Mouse (Mus musculus) testis, postnatal 14 days (tissue): ENCODE measurements around the gene Zmym6.

Experiments
- DNase-seq: peaks from one replicate; pipeline ENCODE4 v3.0.0; 2021; ENCODE audit warnings: low spot score

Zmym6 gene

GRCm38 (mm10) chr4:127124331-127124730, 47.1 kb downstream of the Zmym6 start:
- no peak for DNase-seq

- peak; percentile 87 for DNase-seq
Observed at GRCm38 (mm10) chr4:127125834-127126463, 48.8 kb downstream of the Zmym6 start.

GRCm38 (mm10) chr4:127134687-127135086, 57.5 kb downstream of the Zmym6 start:
- no peak for DNase-seq

- DNase-seq, result no peak
Observed at GRCm38 (mm10) chr4:127137591-127137990, 60.4 kb downstream of the Zmym6 start.

- no peak for DNase-seq
Observed at GRCm38 (mm10) chr4:127138486-127138885, 61.3 kb downstream of the Zmym6 start.

GRCm38 (mm10) chr4:127150031-127150430, 72.8 kb downstream of the Zmym6 start:
- no peak for DNase-seq

- DNase-seq, result no peak
Observed at GRCm38 (mm10) chr4:127153345-127153744, 76.2 kb downstream of the Zmym6 start.

GRCm38 (mm10) chr4:127155757-127156156, 78.6 kb downstream of the Zmym6 start:
- DNase-seq, result no peak

GRCm38 (mm10) chr4:127157746-127158145, 80.6 kb downstream of the Zmym6 start:
- no peak for DNase-seq

GRCm38 (mm10) chr4:127163926-127164325, 86.7 kb downstream of the Zmym6 start:
- no peak for DNase-seq

- DNase-seq, result no peak
Observed at GRCm38 (mm10) chr4:127167096-127167495, 89.9 kb downstream of the Zmym6 start.

- no peak for DNase-seq
Observed at GRCm38 (mm10) chr4:127167731-127168130, 90.5 kb downstream of the Zmym6 start.

GRCm38 (mm10) chr4:127168211-127168913, 91.2 kb downstream of the Zmym6 start:
- peak; percentile 38 for DNase-seq

GRCm38 (mm10) chr4:127168914-127169345, 91.7 kb downstream of the Zmym6 start, which contains the start of gene Dlgap3:
TSS of gene Dlgap3 (plus strand) at chr4:127169204.
- DNase-seq, result no peak

GRCm38 (mm10) chr4:127169346-127170221, 92.4 kb downstream of the Zmym6 start:
- no peak for DNase-seq

GRCm38 (mm10) chr4:127170866-127171265, 93.7 kb downstream of the Zmym6 start:
- DNase-seq, result no peak

- no peak for DNase-seq
Observed at GRCm38 (mm10) chr4:127171341-127171905, 94.2 kb downstream of the Zmym6 start.

- DNase-seq, result no peak
Observed at GRCm38 (mm10) chr4:127172119-127172518, 94.9 kb downstream of the Zmym6 start.

- DNase-seq, result no peak
Observed at GRCm38 (mm10) chr4:127172614-127173013, 95.4 kb downstream of the Zmym6 start.

- peak; percentile 58 for DNase-seq
Observed at GRCm38 (mm10) chr4:127173461-127173860, 96.3 kb downstream of the Zmym6 start.
